7 mouse cellular contexts compared by ENCODE assay signal in genomic region chr10:60136010-60136409, GRCm38 (mm10). TPM values are rescaled to one million over a fixed set of nuclear protein-coding genes. Genes with fewer than 3 reads are reported as not detected.
DNase-seq lines count a peak whose midpoint lies in the region; ATAC-seq and TF ChIP-seq lines count a peak whose summit lies in the region.
"Not testable (repeated sequence)": the region's sequence is repeated elsewhere in the genome, so short reads cannot be mapped to it uniquely, and the experiment has no call there.
"Had no signal": no experiment of that assay in that cellular context is flagged by ENCODE, and none has a peak within 500 bp of the region (broad histone marks: within the 10 kb centered on the region; RNA-seq: fewer than 3 reads in every experiment).

No protein-coding gene starts in this region.

- 38% methylated on average over 1 of the region's 1 CpGs for WGBS in hindbrain, postnatal 0 days
- 41% methylated on average over 1 of the region's 1 CpGs for WGBS in lung, embryonic 14.5 days
- WGBS in midbrain, postnatal 0 days, result 61% methylated on average over 1 of the region's 1 CpGs

- not testable (repeated sequence) for H3K36me3 ChIP-seq in ES-Bruce4 (ENCODE audit: control insufficient read depth, insufficient read depth, low read length, poor library complexity, severe bottlenecking); lung, embryonic 14.5 days (ENCODE audit: insufficient read depth)
- H3K36me3 ChIP-seq in hindbrain, postnatal 0 days (ENCODE audit: insufficient read depth, low read length), result peaks cover 15% of the 10 kb centered on the region
- peaks cover 13% of the 10 kb centered on the region for H3K36me3 ChIP-seq in midbrain, postnatal 0 days (ENCODE audit: insufficient read depth, low read length)

- peak; percentile 7 for TF ChIP-seq CTCF in ES-Bruce4 (IDR thresholded peaks at IDR 0.05; ENCODE audit: low read depth, low read length)
- peak; percentile 6; the same call in 1 of the 2 replicates for TF ChIP-seq CTCF in cortical plate, adult 2 months (IDR thresholded peaks at IDR 0.05; ENCODE audit: extremely low read depth, insufficient read depth, low read length)
- peak; percentile 42 for TF ChIP-seq CTCF in hindbrain, postnatal 0 days (IDR thresholded peaks at IDR 0.05; ENCODE audit: low read depth)
- peak; percentile 57 for TF ChIP-seq CTCF in layer of hippocampus, adult 2 months (conservative IDR thresholded peaks at IDR 0.05)
- TF ChIP-seq CTCF in lung, embryonic 14.5 days (IDR thresholded peaks at IDR 0.05; ENCODE audit: low read depth), result peak; percentile 13; the same call in 1 of the 2 replicates
- peak; percentile 59 for TF ChIP-seq CTCF in midbrain, postnatal 0 days (IDR thresholded peaks at IDR 0.05)

- H3K4me1 ChIP-seq in ES-Bruce4 (ENCODE audit: control insufficient read depth, insufficient read depth, low read length), result peaks cover 15% of the 10 kb centered on the region
- H3K4me1 ChIP-seq in cortical plate, adult 2 months (ENCODE audit: control insufficient read depth, insufficient read depth, low read length); hindbrain, postnatal 0 days (ENCODE audit: insufficient read depth, low read length); midbrain, postnatal 0 days (ENCODE audit: insufficient read depth, low read length): not testable (repeated sequence)
- peaks cover 10% of the 10 kb centered on the region for H3K4me1 ChIP-seq in lung, embryonic 14.5 days (ENCODE audit: insufficient read depth)

- not testable (repeated sequence) for H3K27me3 ChIP-seq in ES-Bruce4 (ENCODE audit: control insufficient read depth, insufficient read depth, low read length, poor library complexity, severe bottlenecking); hindbrain, postnatal 0 days (ENCODE audit: insufficient read depth, low read length); lung, embryonic 14.5 days (ENCODE audit: insufficient read depth, low read length); midbrain, postnatal 0 days (ENCODE audit: insufficient read depth, low read length)

- H3K9me3 ChIP-seq in ES-Bruce4 (replicated peaks; ENCODE audit: control insufficient read depth, insufficient read depth, low read length, poor library complexity, severe bottlenecking); hindbrain, postnatal 0 days (ENCODE audit: low read length); lung, embryonic 14.5 days (ENCODE audit: low read depth, low read length); midbrain, postnatal 0 days (ENCODE audit: low read length): not testable (repeated sequence)

- not testable (repeated sequence) for H3K9ac ChIP-seq in ES-Bruce4 (ENCODE audit: low read depth, poor library complexity, severe bottlenecking); hindbrain, postnatal 0 days (replicated peaks; ENCODE audit: low read length); lung, embryonic 14.5 days; midbrain, postnatal 0 days (replicated peaks; ENCODE audit: low read length, poor library complexity, severe bottlenecking)

- not testable (repeated sequence) for H3K4me3 ChIP-seq in ES-Bruce4 (ENCODE audit: low read depth, low read length); cortical plate, adult 2 months (ENCODE audit: insufficient read depth, low read length); hindbrain, postnatal 0 days (ENCODE audit: low read length); layer of hippocampus, adult 2 months; lung, embryonic 14.5 days (ENCODE audit: low read depth, low read length); midbrain, postnatal 0 days (ENCODE audit: low read depth, low read length)

- ATAC-seq in hindbrain, postnatal 0 days; lung, embryonic 14.5 days (ENCODE audit: insufficient read depth); midbrain, postnatal 0 days (ENCODE audit: low FRiP score): not testable (repeated sequence)

- not testable (repeated sequence) for H3K4me2 ChIP-seq in hindbrain, postnatal 0 days (ENCODE audit: low read depth, low read length); lung, embryonic 14.5 days; midbrain, postnatal 0 days (ENCODE audit: low read depth, low read length, poor library complexity, severe bottlenecking)

- not testable (repeated sequence) for DNase-seq in hindbrain, postnatal 0 days (ENCODE audit: low spot score); layer of hippocampus, adult 2 months (ENCODE audit: low spot score in 2 of 2); lung, embryonic 14.5 days; midbrain, postnatal 0 days (ENCODE audit: low spot score)

- 0 out of 2 replicates have a peak overlapping the region, but pooled peaks have one; percentile 10 for H3K27ac ChIP-seq in ES-Bruce4 (ENCODE audit: insufficient read depth, low read length)
- not testable (repeated sequence) for H3K27ac ChIP-seq in cortical plate, adult 2 months (ENCODE audit: insufficient read depth, low read length); hindbrain, postnatal 0 days; lung, embryonic 14.5 days (ENCODE audit: low read depth); midbrain, postnatal 0 days (ENCODE audit: low read depth, low read length)
- H3K27ac ChIP-seq in layer of hippocampus, adult 2 months, result peak overlapping the region; percentile 28; the same call in 1 of the 2 replicates

- not testable (repeated sequence) for TF ChIP-seq POLR2A in ES-Bruce4 (IDR thresholded peaks at IDR 0.05; ENCODE audit: insufficient read depth, low read length); cortical plate, adult 2 months (IDR thresholded peaks at IDR 0.05; ENCODE audit: extremely low read depth, insufficient read depth, low read length)

- TF ChIP-seq EP300 in ES-Bruce4 (IDR thresholded peaks at IDR 0.05; ENCODE audit: insufficient read depth, low read depth, low read length), result not testable (repeated sequence)

RNA-seq across cellular contexts. Expression of gene Spock2, which starts 30.0 kb away (rescaled TPM):
- 10.8 and 11.0 TPM in 2 replicates for polyA plus RNA-seq in ES-Bruce4 (2011; ENCODE audit: insufficient read depth, insufficient read length, low read depth, missing spikeins)
- 382 and 387 TPM in 2 replicates for polyA plus RNA-seq in cortical plate, adult 2 months (2012; rRNA removed)
- 283 and 297 TPM in 2 replicates for total RNA-seq in hindbrain, postnatal 0 days (2014; rRNA removed)
- polyA plus RNA-seq in hindbrain, postnatal 0 days (2015; fragmentation: Nextera tagmentation; extraction: Ambion mirVana), result 98.0 and 106 TPM in 2 replicates
- total RNA-seq in layer of hippocampus, adult 2 months (2021), result 100 to 1,000 TPM; 476 to 514 TPM
- 1.2 and 1.3 TPM in 2 replicates for polyA plus RNA-seq in lung, embryonic 14.5 days (2014; fragmentation: Nextera tagmentation; extraction: Ambion mirVana)
- 275 and 308 TPM in 2 replicates for total RNA-seq in midbrain, postnatal 0 days (2014; rRNA removed)
- polyA plus RNA-seq in midbrain, postnatal 0 days (2015; fragmentation: Nextera tagmentation; extraction: Ambion mirVana), result 109 and 117 TPM in 2 replicates
- total RNA-seq: granulocyte monocyte progenitor cell, adult 5-6 weeks had no signal

Comparison
In these comparisons a context has a peak if more than half of its experiments do, and no peak if none do; other contexts are left out.
1. CTCF ChIP-seq: peak in every context shown above with its lines; median percentile 59 in midbrain, postnatal 0 days; 57 in layer of hippocampus, adult 2 months; 42 in hindbrain, postnatal 0 days; 13 in lung, embryonic 14.5 days; 7 in ES-Bruce4; 6 in cortical plate, adult 2 months.